Mouse (Mus musculus): ENCODE data around the gene Kcnq1.

DNA sequence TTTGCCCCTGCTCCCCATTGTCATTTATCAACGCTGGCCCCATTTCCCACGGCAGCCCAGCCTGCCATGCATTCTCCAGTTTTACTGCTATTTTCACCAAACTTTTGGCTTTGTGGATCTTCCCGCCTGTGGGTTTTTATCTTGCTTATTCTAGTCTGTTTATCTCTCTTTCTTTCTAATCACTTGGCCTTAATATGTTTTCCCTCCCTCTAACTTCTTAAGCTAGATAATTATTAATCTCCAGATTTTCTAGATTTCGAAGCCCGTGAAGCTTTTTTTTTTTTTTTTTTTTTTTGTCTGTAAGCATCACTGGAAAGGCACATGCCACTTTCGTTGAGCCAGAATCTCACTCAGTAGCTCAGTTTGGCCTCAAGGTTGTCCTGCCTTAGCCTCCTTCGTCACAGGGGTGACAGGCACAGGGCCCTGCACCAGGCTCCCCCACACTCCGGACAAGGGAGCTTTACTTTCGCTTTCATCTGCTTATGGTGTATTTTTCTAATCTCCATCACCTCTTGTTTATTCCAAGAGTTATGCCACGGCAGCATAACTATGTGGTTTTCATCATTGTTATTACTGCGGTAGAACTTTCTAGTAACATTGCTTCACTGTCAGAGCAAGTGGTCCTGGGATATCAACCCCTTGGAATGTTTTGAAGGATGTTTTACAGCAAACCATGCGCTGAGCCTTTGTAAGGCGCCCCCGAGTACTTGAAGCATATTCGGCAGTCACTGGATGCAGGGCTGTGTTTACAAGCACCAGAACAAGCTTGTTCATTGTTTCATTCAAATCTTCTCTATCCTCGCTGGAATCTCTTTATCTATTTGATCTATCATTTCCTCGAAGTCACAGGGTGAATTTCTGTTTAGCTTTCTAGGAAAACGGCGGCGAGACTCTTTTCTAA is 261.5 kb downstream of the Kcnq1 start:
- TF ChIP-seq GATA1 (IDR thresholded peaks at IDR 0.05; ENCODE audit: borderline replicate concordance, low read length) (no peak), FLI1 (IDR thresholded peaks at IDR 0.05; ENCODE audit: low read length) (no peak)
